ENCODE assay signal across 8 mouse cellular contexts in genomic region chr3:33142398-33142797, GRCm38 (mm10). TPM values are rescaled to one million over a fixed set of nuclear protein-coding genes. Genes with fewer than 3 reads are reported as not detected.
A peak's percentile ranks its signal among the peaks of the same experiment; 100 is the strongest.
DNase-seq lines count a peak whose midpoint lies in the region; ATAC-seq and TF ChIP-seq lines count a peak whose summit lies in the region.

No protein-coding gene starts in this region.

- no peak for TF ChIP-seq EP300 in heart, postnatal 0 days (IDR thresholded peaks at IDR 0.05; ENCODE audit: low read depth)

- H3K27me3 ChIP-seq in heart, postnatal 0 days (ENCODE audit: control insufficient read depth, insufficient read depth, low read length), result peaks cover 32% of the 10 kb centered on the region
- H3K27me3 ChIP-seq in liver, embryonic 13.5 days, result peaks cover 23% of the 10 kb centered on the region

- no peaks in the 10 kb centered on the region for H3K9me3 ChIP-seq in heart, postnatal 0 days (replicated peaks; ENCODE audit: control insufficient read depth, low read length)
- H3K9me3 ChIP-seq in liver, embryonic 13.5 days (replicated peaks), result no peaks in the 10 kb centered on the region

- H3K4me2 ChIP-seq in heart, postnatal 0 days (ENCODE audit: low read depth, low read length), result peak overlapping the region; percentile 72
- H3K4me2 ChIP-seq in liver, embryonic 13.5 days, result peak overlapping the region; percentile 63

- no peak overlapping the region for H3K9ac ChIP-seq in heart, postnatal 0 days (replicated peaks; ENCODE audit: low read depth, low read length)
- no peak overlapping the region for H3K9ac ChIP-seq in liver, embryonic 13.5 days

- peak overlapping the region; percentile 54 for H3K4me3 ChIP-seq in heart, postnatal 0 days (ENCODE audit: low read depth, low read length)
- peak overlapping the region; percentile 48 for H3K4me3 ChIP-seq in liver, embryonic 13.5 days (replicated peaks)

- no peak for TF ChIP-seq POLR2A in brain, embryonic 14.5 days (IDR thresholded peaks at IDR 0.05; ENCODE audit: borderline replicate concordance, extremely low read depth, insufficient read depth, insufficient read length, poor library complexity, severe bottlenecking)

- ATAC-seq in heart, postnatal 0 days (ENCODE audit: insufficient read depth, low read depth), result no peak
- no peak for ATAC-seq in liver, embryonic 13.5 days (ENCODE audit: low read depth)

- no peak for TF ChIP-seq CTCF in brain, embryonic 14.5 days (IDR thresholded peaks at IDR 0.05; ENCODE audit: borderline replicate concordance, extremely low read depth, insufficient read depth, insufficient read length)
- no peak for TF ChIP-seq CTCF in heart, postnatal 0 days (IDR thresholded peaks at IDR 0.05; ENCODE audit: low read depth)

- peak; percentile 5 for DNase-seq in kidney, adult 11 months
- no peak for DNase-seq in kidney, postnatal 36 days
- DNase-seq in brain, embryonic 14.5 days (ENCODE audit: low read depth), result peak; percentile 33
- DNase-seq in heart, postnatal 0 days (ENCODE audit: low spot score), result no peak
- no peak for DNase-seq in liver, embryonic 13.5 days
- peak; percentile 14 for DNase-seq in yolk sac, embryonic 10.5 days (ENCODE audit: low spot score)
- no peak for DNase-seq in thymus, postnatal 25 days
- no peak for DNase-seq in gastrocnemius, adult 18-20 months (ENCODE audit: low spot score)

- no peaks in the 10 kb centered on the region for H3K4me1 ChIP-seq in heart, postnatal 0 days (ENCODE audit: control insufficient read depth, insufficient read depth)
- no peaks in the 10 kb centered on the region for H3K4me1 ChIP-seq in liver, embryonic 13.5 days (replicated peaks)

- under 1% methylated on average over 17 of the region's 17 CpGs for WGBS in heart, postnatal 0 days
- WGBS in liver, embryonic 13.5 days (ENCODE audit: insufficient replicate concordance), result 1% methylated on average over 17 of the region's 17 CpGs

- H3K27ac ChIP-seq in heart, postnatal 0 days (ENCODE audit: low read depth), result no peak overlapping the region
- no peak overlapping the region for H3K27ac ChIP-seq in liver, embryonic 13.5 days

- no peaks in the 10 kb centered on the region for H3K36me3 ChIP-seq in heart, postnatal 0 days (replicated peaks; ENCODE audit: control insufficient read depth, insufficient read depth, low read length)
- H3K36me3 ChIP-seq in liver, embryonic 13.5 days, result no peaks in the 10 kb centered on the region

RNA-seq across cellular contexts. Expression of gene Pex5l, which starts 0.6 kb away (rescaled TPM):
- polyA plus RNA-seq in brain, embryonic 14.5 days (2012; rRNA removed), result 6.1 and 8.3 TPM in 2 replicates
- total RNA-seq in heart, postnatal 0 days (2014; rRNA removed; ENCODE audit: low replicate concordance), result 1.5 TPM in 1 of 2 replicates, not detected in the other
- 0.07 and 0.15 TPM in 2 replicates for polyA plus RNA-seq in heart, postnatal 0 days (2015; fragmentation: Nextera tagmentation; extraction: Ambion mirVana)
- polyA plus RNA-seq in liver, embryonic 13.5 days (2015; fragmentation: Nextera tagmentation; extraction: Ambion mirVana), result not detected in 2 replicates
- under 1 TPM; 0.55 to 0.81 TPM for total RNA-seq in gastrocnemius, adult 18-20 months (2021)

Comparison
In these comparisons a context has a peak if more than half of its experiments do, and no peak if none do; other contexts are left out.
1. DNase-seq: peak in kidney, adult 11 months (single experiment), brain, embryonic 14.5 days (single experiment) and yolk sac, embryonic 10.5 days (single experiment); none in kidney, postnatal 36 days (0 of 2), heart, postnatal 0 days (single experiment), liver, embryonic 13.5 days (single experiment), thymus, postnatal 25 days (single experiment) and gastrocnemius, adult 18-20 months (single experiment).